Mouse (Mus musculus) myocyte (in vitro differentiated cells): ENCODE data around the gene 1700086D15Rik.

Experiments used
- E2F4 ChIP-seq: IDR thresholded peaks from one replicate; pipeline ENCODE4 v1.6.1; 2011; ENCODE audit warnings: mild to moderate bottlenecking, control low read depth, moderate library complexity; ENCODE audit not compliant: insufficient read depth
- MAX ChIP-seq: IDR thresholded peaks from one replicate; pipeline ENCODE4 v1.6.1; 2011; ENCODE audit warnings: low read depth, mild to moderate bottlenecking, control low read depth
- MYOD1 ChIP-seq, 3 experiments: IDR thresholded peaks; one replicate each; pipeline ENCODE4 v1.6.1; 2011; ENCODE audit warnings: control low read depth in 2 of 3, low read depth in 2 of 3, mild to moderate bottlenecking in 2 of 3, moderate library complexity in 1 of 3; ENCODE audit not compliant: insufficient read length in 2 of 3, control insufficient read depth in 1 of 3
- POLR2A ChIP-seq: IDR thresholded peaks from one replicate; pipeline ENCODE4 v1.6.1; 2011; ENCODE audit warnings: low read depth, mild to moderate bottlenecking, control low read depth, moderate library complexity; ENCODE audit not compliant: insufficient read length
- POLR2AphosphoS2 ChIP-seq: IDR thresholded peaks from one replicate; pipeline ENCODE4 v1.6.1; 2011; ENCODE audit warnings: low read depth, control low read depth; ENCODE audit not compliant: insufficient read length
- REST ChIP-seq: IDR thresholded peaks from one replicate; pipeline ENCODE4 v1.6.1; 2011; ENCODE audit warnings: mild to moderate bottlenecking, control low read depth, moderate library complexity; ENCODE audit not compliant: insufficient read depth, insufficient read length
- TCF12 ChIP-seq: IDR thresholded peaks from one replicate; pipeline ENCODE4 v1.6.1; 2011; ENCODE audit warnings: mild to moderate bottlenecking, control low read depth; ENCODE audit not compliant: poor library complexity, insufficient read depth, severe bottlenecking
- USF1 ChIP-seq: IDR thresholded peaks from one replicate; pipeline ENCODE4 v1.6.1; 2011; ENCODE audit warnings: low read depth, mild to moderate bottlenecking, control low read depth, moderate library complexity

- TF ChIP-seq POLR2A (no peak), MAX (no peak), E2F4 (no peak), TCF12 (no peak), REST (no peak), MYOD1 (IDR thresholded peaks at IDR 0.05; ENCODE audit: control insufficient read depth in 1 of 3, insufficient read length in 2 of 3, low read depth in 2 of 3) (no peak), POLR2AphosphoS2 (no peak), USF1 (no peak)
Observed at GRCm38 (mm10) chr11:65133661-65134060, 26.0 kb downstream of the 1700086D15Rik start.
